Mouse (Mus musculus) liver, embryonic 14.5 days (tissue): ENCODE data around the gene Pepd. TPM values are rescaled to one million over a fixed set of nuclear protein-coding genes. Genes with fewer than 3 reads are reported as not detected.

Source experiments
- ATAC-seq: fragments of 200-750 bp; cut with Nextera tagmentation; 2 replicates; pipeline ENCODE4 v1.8.0; 2017; ENCODE audit warnings: moderate number of reproducible peaks, mild to moderate bottlenecking, moderate library complexity; ENCODE audit not compliant: insufficient read depth
- DNase-seq, 3 experiments: peaks; one replicate each; pipeline ENCODE4 v3.0.0-alpha.2; 2012 to 2013; ENCODE audit warnings: low read depth in 3 of 3, low spot score in 3 of 3
- H3K27ac ChIP-seq: fragments of 300-500 bp; sonication (generic); 2 replicates; pipeline ENCODE4 v1.5.1; 2014; ENCODE audit warnings: moderate library complexity, mild to moderate bottlenecking, control low read depth, inconsistent platforms
- H3K27me3 ChIP-seq: fragments of 300-500 bp; sonication (generic); 2 replicates; pipeline ENCODE4 v1.6.1; 2014; ENCODE audit warnings: mild to moderate bottlenecking, low read length, moderate library complexity; ENCODE audit not compliant: control insufficient read depth, insufficient read depth
- H3K36me3 ChIP-seq: fragments of 300-500 bp; sonication (generic); replicated peaks from 2 replicates; pipeline ENCODE4 v1.6.1; 2014; ENCODE audit warnings: low read depth; ENCODE audit not compliant: control insufficient read depth, insufficient read depth
- H3K4me1 ChIP-seq, 2 experiments: fragments of 200-500 bp in 1 of 2; fragments of 300-500 bp in 1 of 2; sonication (generic) in 1 of 2; replicated peaks; 2 replicates each; pipeline ENCODE4 v1.6.1; 2012 to 2014; ENCODE audit warnings: antibody characterized with exemption in 1 of 2, inconsistent platforms in 1 of 2, low read length in 1 of 2; ENCODE audit not compliant: control insufficient read depth in 2 of 2, insufficient read depth in 2 of 2
- H3K4me2 ChIP-seq: fragments of 300-500 bp; sonication (generic); 2 replicates; pipeline ENCODE4 v1.6.1; 2014; ENCODE audit warnings: low read depth, mild to moderate bottlenecking, control low read depth, moderate library complexity
- H3K4me3 ChIP-seq, 2 experiments: fragments of 200-500 bp in 1 of 2; fragments of 300-500 bp in 1 of 2; sonication (generic) in 1 of 2; 2 replicates each; pipeline ENCODE4 v1.5.1; 2012 to 2014; ENCODE audit warnings: low read depth in 2 of 2, low read length in 2 of 2, mild to moderate bottlenecking in 2 of 2, control low read depth in 1 of 2, inconsistent platforms in 1 of 2, moderate library complexity in 1 of 2; ENCODE audit not compliant: insufficient read depth in 1 of 2
- H3K9ac ChIP-seq: fragments of 300-500 bp; sonication (generic); replicated peaks from 2 replicates; pipeline ENCODE4 v1.6.1; 2014; ENCODE audit warnings: mild to moderate bottlenecking, control low read depth, moderate library complexity
- H3K9me3 ChIP-seq: fragments of 300-500 bp; sonication (generic); 2 replicates; pipeline ENCODE4 v1.6.1; 2016; ENCODE audit warnings: low read length, mixed read lengths; ENCODE audit not compliant: control insufficient read depth
- CTCF ChIP-seq: IDR thresholded peaks from 2 replicates; pipeline ENCODE4 v1.5.1; 2016; ENCODE audit warnings: antibody characterized with exemption, low read depth, control low read depth
- EP300 ChIP-seq: IDR thresholded peaks from 2 replicates; pipeline ENCODE4 v1.6.1; 2016; ENCODE audit warnings: antibody characterized with exemption, low read depth
- WGBS: fragments of 180-500 bp; shearing (Covaris S2); extraction: QIAGEN DNeasy Blood & Tissue Kit; methylation state at CpG from one replicate; pipeline ENCODE4 v1.1.7; 2014; ENCODE audit not compliant: insufficient replicate concordance; 5-methylcytosine and 5-hydroxymethylcytosine counted together
- polyA plus RNA-seq, 2 experiments: library from polyadenylated mRNA; depleted of rRNA in 1 of 2; stranded (reverse) in 1 of 2; unstranded in 1 of 2; fragments of >200 nt; fragmentation: Nextera tagmentation in 1 of 2; extraction: Ambion mirVana in 1 of 2; gene quantifications; 2 replicates each; pipeline versions ENCODE4 v1.2.1 to v1.2.3; 2012 to 2014

Gene Pepd
- polyA plus RNA-seq, 2 experiments = 43.0 to 50.3 TPM

DNA sequence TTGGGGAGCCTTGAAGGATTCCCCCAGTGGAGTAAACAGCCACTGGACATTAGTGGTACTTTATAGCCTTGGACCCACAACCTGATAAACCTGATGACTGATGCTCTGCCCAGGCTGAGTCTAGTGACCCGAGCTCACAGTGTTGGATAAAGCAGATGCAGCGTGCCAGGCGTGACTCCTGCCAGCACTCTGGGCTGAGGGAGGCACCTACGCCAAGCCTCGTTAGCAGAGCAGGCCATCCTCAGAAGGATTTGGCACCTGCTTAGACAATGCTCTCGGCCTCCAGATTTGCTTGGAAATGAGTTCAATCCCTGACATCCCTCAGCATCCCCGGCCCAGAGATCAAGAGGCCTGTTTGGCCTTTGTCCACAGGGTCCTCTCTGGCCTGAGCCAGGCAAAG is 94.5 kb downstream of the Pepd start:
- 74% methylated on average over 7 of the region's 7 CpGs for WGBS
- H3K9me3 ChIP-seq = no peaks in the 10 kb centered on the region
- no peak overlapping the region for H3K4me2 ChIP-seq
- ATAC-seq = no peak
- H3K4me3 ChIP-seq = no peak overlapping the region
- no peaks in the 10 kb centered on the region for H3K36me3 ChIP-seq
- TF ChIP-seq CTCF (no peak), EP300 (no peak)
- no peaks in the 10 kb centered on the region for H3K4me1 ChIP-seq
- no peak overlapping the region for H3K27ac ChIP-seq
- no peak overlapping the region for H3K9ac ChIP-seq
- H3K27me3 ChIP-seq = no peaks in the 10 kb centered on the region
- no peak for DNase-seq

GRCm38 (mm10) chr7:35013228-35013627 is 101.0 kb downstream of the Pepd start:
- DNase-seq (no peak), ATAC-seq (no peak)
- Histone ChIP-seq H3K4me2 (no peak overlapping the region), H3K27ac (no peak overlapping the region), H3K27me3 (no peaks in the 10 kb centered on the region), H3K36me3 (no peaks in the 10 kb centered on the region), H3K9me3 (no peaks in the 10 kb centered on the region), H3K4me3 (no peak overlapping the region), H3K4me1 (no peaks in the 10 kb centered on the region), H3K9ac (no peak overlapping the region)
- TF ChIP-seq EP300 = no peak
- no peak for TF ChIP-seq CTCF
- WGBS = 72% methylated on average over 9 of the region's 9 CpGs

DNA sequence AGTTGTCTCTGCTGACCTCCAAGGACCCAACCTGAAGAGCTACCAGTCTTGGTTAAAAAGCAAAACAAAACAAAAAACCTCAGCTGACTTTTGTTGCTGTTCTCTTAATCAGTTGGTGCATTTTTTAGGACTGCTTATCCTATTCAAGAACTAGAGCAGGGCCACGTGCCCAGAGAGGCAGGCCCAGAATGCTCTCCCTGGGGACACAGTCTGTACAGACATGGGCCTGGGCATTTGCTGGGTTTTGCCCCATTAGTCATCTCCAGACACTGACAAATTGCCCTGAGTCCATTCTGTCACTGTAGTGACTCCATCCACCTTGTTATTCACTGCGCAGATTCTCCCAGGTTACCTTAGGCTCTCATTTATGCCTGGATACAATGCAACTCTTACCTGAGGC is 103.1 kb downstream of the Pepd start:
- ATAC-seq (no peak), DNase-seq (no peak)
- Histone ChIP-seq H3K9me3 (no peaks in the 10 kb centered on the region), H3K27me3 (no peaks in the 10 kb centered on the region), H3K36me3 (no peaks in the 10 kb centered on the region), H3K4me1 (no peaks in the 10 kb centered on the region), H3K27ac (no peak overlapping the region), H3K4me2 (no peak overlapping the region), H3K9ac (no peak overlapping the region), H3K4me3 (no peak overlapping the region)
- 80% methylated on average over 2 of the region's 2 CpGs for WGBS
- TF ChIP-seq CTCF (no peak), EP300 (no peak)

GRCm38 (mm10) chr7:35021365-35021764 is 109.2 kb downstream of the Pepd start:
- Histone ChIP-seq H3K9ac (no peak overlapping the region), H3K4me3 (no peak overlapping the region), H3K4me2 (no peak overlapping the region), H3K4me1 (no peaks in the 10 kb centered on the region), H3K9me3 (no peaks in the 10 kb centered on the region), H3K27me3 (no peaks in the 10 kb centered on the region), H3K36me3 (no peaks in the 10 kb centered on the region), H3K27ac (no peak overlapping the region)
- 74% methylated on average over 10 of the region's 10 CpGs for WGBS
- ATAC-seq = no peak
- DNase-seq = no peak
- no peak for TF ChIP-seq CTCF
- TF ChIP-seq EP300 = no peak

- Histone ChIP-seq H3K27me3 (no peaks in the 10 kb centered on the region), H3K9me3 (no peaks in the 10 kb centered on the region), H3K36me3 (no peaks in the 10 kb centered on the region), H3K27ac (no peak overlapping the region), H3K4me3 (no peak overlapping the region), H3K4me2 (no peak overlapping the region), H3K9ac (no peak overlapping the region), H3K4me1 (peaks cover 0 to 4% of the 10 kb centered on the region in 2 experiments; a peak in 1 of 4 replicates)
- DNase-seq (no peak), ATAC-seq (no peak)
- TF ChIP-seq EP300 (no peak), CTCF (peak; percentile 28)
- WGBS = 65% methylated on average over 4 of the region's 4 CpGs
Observed at GRCm38 (mm10) chr7:35023251-35023650, 111.1 kb downstream of the Pepd start.

GRCm38 (mm10) chr7:35024426-35024825 is 112.2 kb downstream of the Pepd start:
- no peak for DNase-seq
- TF ChIP-seq EP300 = no peak
- no peak for TF ChIP-seq CTCF
- H3K4me1 ChIP-seq = peaks cover 0 to 5% of the 10 kb centered on the region in 2 experiments; a peak in 1 of 4 replicates
- no peak overlapping the region for H3K4me2 ChIP-seq
- H3K9ac ChIP-seq = no peak overlapping the region
- 71% methylated on average over 1 of the region's 1 CpGs for WGBS
- H3K27me3 ChIP-seq = no peaks in the 10 kb centered on the region
- no peak overlapping the region for H3K27ac ChIP-seq
- ATAC-seq = no peak
- H3K36me3 ChIP-seq = no peaks in the 10 kb centered on the region
- H3K9me3 ChIP-seq = no peaks in the 10 kb centered on the region
- no peak overlapping the region for H3K4me3 ChIP-seq
